Mouse (Mus musculus): ENCODE results near the gene Tnfrsf21. TPM values are rescaled to one million over a fixed set of nuclear protein-coding genes. Genes with fewer than 3 reads are reported as not detected.

Gene Tnfrsf21
- polyA plus RNA-seq, 1 experiment from 2014 or later, result 41.9 TPM

DNA sequence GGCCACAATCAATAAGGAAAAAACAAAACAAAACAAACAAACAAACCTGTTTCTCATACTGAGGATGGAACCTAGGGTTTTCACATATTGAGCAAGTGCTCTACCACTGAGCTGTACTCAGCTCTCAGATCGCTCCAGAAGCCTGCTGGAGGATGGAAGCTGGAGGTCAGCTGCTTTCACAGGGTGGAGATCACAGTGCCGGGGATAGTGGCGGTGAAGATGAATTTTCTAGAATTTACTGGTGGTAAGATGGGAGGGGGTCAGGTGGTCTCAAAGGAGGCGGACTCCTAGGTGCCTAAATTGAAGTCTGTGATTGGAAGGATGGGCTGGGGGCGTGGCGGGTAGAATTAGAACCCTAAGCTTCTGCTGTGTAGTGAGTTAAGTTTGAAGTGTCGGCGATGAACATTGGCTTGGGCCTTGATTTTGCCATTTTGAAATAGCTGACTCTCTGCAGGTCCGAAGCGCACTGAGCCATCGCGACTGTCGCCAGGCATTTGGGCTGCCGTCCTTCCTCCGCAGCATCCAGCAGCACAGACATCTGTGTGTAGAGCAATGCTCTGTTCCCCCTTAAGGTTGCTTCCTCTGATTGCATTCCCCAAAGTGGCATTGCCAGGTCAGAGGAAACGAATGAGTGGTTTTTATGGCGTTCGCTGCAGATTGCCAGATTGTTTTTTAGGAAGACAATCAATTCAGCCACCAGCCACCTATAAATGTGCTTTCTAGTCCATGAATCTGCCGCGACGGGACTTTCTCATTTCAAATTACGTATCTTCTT, 9.7 kb downstream of the Tnfrsf21 start:
- ATAC-seq, result no peak
- H3K36me3 ChIP-seq, result peaks cover 40% of the 10 kb centered on the region
- WGBS (ENCODE audit: insufficient replicate concordance), result 89% methylated on average over 22 of the region's 22 CpGs
- peak overlapping the region; percentile 67 for H3K9ac ChIP-seq
- peak overlapping the region; percentile 68 for H3K4me2 ChIP-seq
- H3K4me3 ChIP-seq, result peak overlapping the region; percentile 31
- peak overlapping the region; percentile 98 for H3K27ac ChIP-seq
- peaks cover 95% of the 10 kb centered on the region for H3K4me1 ChIP-seq
- no peaks in the 10 kb centered on the region for H3K27me3 ChIP-seq (replicated peaks)
- no peaks in the 10 kb centered on the region for H3K9me3 ChIP-seq (replicated peaks)

- Histone ChIP-seq H3K9me3 (replicated peaks) (no peaks in the 10 kb centered on the region), H3K27ac (peak overlapping the region; percentile 98), H3K27me3 (replicated peaks) (no peaks in the 10 kb centered on the region), H3K4me1 (peaks cover 96% of the 10 kb centered on the region), H3K4me3 (no peak overlapping the region; the same call in 1 of the 2 replicates), H3K4me2 (peak overlapping the region; percentile 68; the same call in 1 of the 2 replicates), H3K9ac (peak overlapping the region; percentile 67; the same call in 1 of the 2 replicates), H3K36me3 (peaks cover 38% of the 10 kb centered on the region)
- WGBS (ENCODE audit: insufficient replicate concordance), result 81% methylated on average over 4 of the region's 4 CpGs
- ATAC-seq, result no peak
Observed at GRCm38 (mm10) chr17:43026708-43027107, 10.4 kb downstream of the Tnfrsf21 start.

DNA sequence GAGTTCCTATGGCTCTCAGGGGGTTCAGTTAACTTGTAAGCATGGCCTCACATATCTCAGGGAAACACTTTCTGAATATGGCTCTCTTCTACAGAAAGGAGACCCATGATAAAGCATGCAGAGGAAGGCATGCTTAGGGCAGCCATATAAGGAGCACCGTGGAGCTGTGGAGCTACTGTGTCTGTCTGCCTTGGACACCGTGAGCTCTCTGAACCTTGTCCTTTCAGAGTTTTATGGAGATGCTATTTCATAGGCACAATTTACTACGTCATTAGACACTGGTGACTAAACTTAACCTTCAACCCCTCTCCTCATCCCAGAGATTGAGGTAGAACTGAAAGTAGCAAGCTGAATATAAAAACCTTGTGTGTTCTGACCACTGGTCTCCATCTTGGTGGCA, 13.2 kb downstream of the Tnfrsf21 start:
- WGBS (ENCODE audit: insufficient replicate concordance), result 57% methylated on average over 3 of the region's 3 CpGs
- no peak overlapping the region for H3K4me3 ChIP-seq
- no peaks in the 10 kb centered on the region for H3K27me3 ChIP-seq (replicated peaks)
- peak overlapping the region; percentile 17 for H3K4me2 ChIP-seq
- peaks cover 92% of the 10 kb centered on the region for H3K4me1 ChIP-seq
- peaks cover 19% of the 10 kb centered on the region for H3K36me3 ChIP-seq
- no peaks in the 10 kb centered on the region for H3K9me3 ChIP-seq (replicated peaks)
- H3K27ac ChIP-seq, result peak overlapping the region; percentile 74
- peak; percentile 17; the same call in 1 of the 2 replicates for ATAC-seq
- H3K9ac ChIP-seq, result peak overlapping the region; percentile 19

DNA sequence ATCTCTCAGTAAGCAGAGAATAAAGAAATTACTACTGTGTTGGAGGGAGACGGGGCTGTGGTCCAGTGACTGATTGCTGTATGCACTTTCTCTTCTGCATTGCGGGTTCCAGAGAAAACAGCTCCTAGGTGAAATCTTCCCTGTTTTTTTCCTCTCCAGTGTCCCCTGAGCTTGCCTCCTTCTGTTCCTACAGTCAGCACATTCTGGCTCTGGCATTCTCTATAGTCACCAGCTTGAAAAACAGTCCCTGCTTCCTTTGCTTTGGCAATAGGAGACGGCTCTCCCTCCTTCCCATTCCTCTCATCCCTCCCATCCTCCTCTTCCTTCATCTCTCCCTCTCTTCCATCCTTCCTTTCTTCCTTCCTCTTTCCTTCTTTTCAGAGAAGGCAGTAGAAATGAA, 13.9 kb downstream of the Tnfrsf21 start:
- Histone ChIP-seq H3K4me1 (peaks cover 94% of the 10 kb centered on the region), H3K4me2 (no peak overlapping the region), H3K27me3 (replicated peaks) (no peaks in the 10 kb centered on the region), H3K9ac (no peak overlapping the region), H3K27ac (peak overlapping the region; percentile 74), H3K9me3 (replicated peaks) (no peaks in the 10 kb centered on the region), H3K36me3 (peaks cover 19% of the 10 kb centered on the region), H3K4me3 (no peak overlapping the region)
- 76% methylated on average over 3 of the region's 3 CpGs for WGBS (ENCODE audit: insufficient replicate concordance)
- ATAC-seq, result no peak

- H3K27ac ChIP-seq, result peak overlapping the region; percentile 46
- peaks cover 91% of the 10 kb centered on the region for H3K4me1 ChIP-seq
- ATAC-seq, result no peak
- no peak overlapping the region for H3K4me2 ChIP-seq
- H3K27me3 ChIP-seq (replicated peaks), result no peaks in the 10 kb centered on the region
- no peak overlapping the region for H3K9ac ChIP-seq
- peaks cover 15% of the 10 kb centered on the region for H3K36me3 ChIP-seq
- H3K9me3 ChIP-seq (replicated peaks), result no peaks in the 10 kb centered on the region
- H3K4me3 ChIP-seq, result no peak overlapping the region
- 63% methylated on average over 8 of the region's 8 CpGs for WGBS (ENCODE audit: insufficient replicate concordance)
Observed at GRCm38 (mm10) chr17:43032489-43033036, 16.2 kb downstream of the Tnfrsf21 start.

DNA sequence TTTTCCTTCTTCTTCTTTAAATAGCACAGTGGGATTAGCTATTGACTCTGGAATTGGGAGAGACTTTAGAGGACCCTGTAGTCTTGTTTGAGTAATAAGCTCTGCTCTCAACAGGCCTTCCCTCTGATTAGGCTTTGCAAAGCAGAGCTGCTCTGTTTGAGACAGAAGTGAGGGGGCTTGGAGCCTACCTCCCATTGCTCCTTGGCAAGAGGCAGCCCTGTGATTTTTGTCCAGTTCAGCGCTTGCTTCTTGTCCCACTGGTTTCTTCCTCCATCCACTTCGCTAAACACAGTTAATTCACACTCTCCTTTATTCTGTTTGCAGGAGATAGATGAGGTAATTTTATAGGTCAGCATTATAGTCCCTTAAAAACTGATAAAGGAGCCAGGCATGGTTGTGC, 19.0 kb downstream of the Tnfrsf21 start:
- H3K36me3 ChIP-seq, result peaks cover 43% of the 10 kb centered on the region
- H3K9ac ChIP-seq, result 0 out of 2 replicates have a peak overlapping the region, but pooled peaks have one; percentile 48
- peak overlapping the region; percentile 82 for H3K27ac ChIP-seq
- no peak for ATAC-seq
- H3K4me1 ChIP-seq, result peaks cover 78% of the 10 kb centered on the region
- H3K4me2 ChIP-seq, result peak overlapping the region; percentile 53
- WGBS (ENCODE audit: insufficient replicate concordance), result 88% methylated on average over 2 of the region's 2 CpGs
- H3K4me3 ChIP-seq, result no peak overlapping the region
- H3K9me3 ChIP-seq (replicated peaks), result no peaks in the 10 kb centered on the region
- H3K27me3 ChIP-seq (replicated peaks), result no peaks in the 10 kb centered on the region

GRCm38 (mm10) chr17:43036058-43036757, 19.9 kb downstream of the Tnfrsf21 start:
- 47% methylated on average over 10 of the region's 10 CpGs for WGBS (ENCODE audit: insufficient replicate concordance)
- no peaks in the 10 kb centered on the region for H3K27me3 ChIP-seq (replicated peaks)
- peak; percentile 97 for ATAC-seq
- peak overlapping the region; percentile 82 for H3K27ac ChIP-seq
- peaks cover 51% of the 10 kb centered on the region for H3K36me3 ChIP-seq
- H3K4me2 ChIP-seq, result peak overlapping the region; percentile 53
- no peaks in the 10 kb centered on the region for H3K9me3 ChIP-seq (replicated peaks)
- peaks cover 79% of the 10 kb centered on the region for H3K4me1 ChIP-seq
- peak overlapping the region; percentile 48 for H3K9ac ChIP-seq
- peak overlapping the region; percentile 25 for H3K4me3 ChIP-seq

DNA sequence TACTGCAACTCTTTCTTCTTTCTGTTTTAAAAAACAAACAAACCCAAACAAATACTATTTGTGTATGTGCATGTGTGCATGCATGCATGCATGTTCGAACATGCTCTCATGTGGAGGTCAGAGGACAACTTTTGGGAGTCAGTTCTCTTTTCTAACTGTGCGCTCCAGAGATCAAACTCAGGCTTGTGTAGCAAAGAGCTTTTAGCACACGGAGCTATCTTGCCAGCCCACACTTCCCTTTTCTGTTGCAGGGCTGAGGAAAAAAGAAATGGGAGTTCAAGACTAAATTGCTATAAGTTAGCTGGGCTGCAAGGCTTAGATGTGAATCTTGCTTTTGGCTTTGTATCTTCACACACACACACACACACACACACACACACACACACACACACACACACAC, 24.2 kb downstream of the Tnfrsf21 start:
- 28% methylated on average over 3 of the region's 3 CpGs for WGBS (ENCODE audit: insufficient replicate concordance)
- H3K4me1 ChIP-seq, result peaks cover 57% of the 10 kb centered on the region

DNA sequence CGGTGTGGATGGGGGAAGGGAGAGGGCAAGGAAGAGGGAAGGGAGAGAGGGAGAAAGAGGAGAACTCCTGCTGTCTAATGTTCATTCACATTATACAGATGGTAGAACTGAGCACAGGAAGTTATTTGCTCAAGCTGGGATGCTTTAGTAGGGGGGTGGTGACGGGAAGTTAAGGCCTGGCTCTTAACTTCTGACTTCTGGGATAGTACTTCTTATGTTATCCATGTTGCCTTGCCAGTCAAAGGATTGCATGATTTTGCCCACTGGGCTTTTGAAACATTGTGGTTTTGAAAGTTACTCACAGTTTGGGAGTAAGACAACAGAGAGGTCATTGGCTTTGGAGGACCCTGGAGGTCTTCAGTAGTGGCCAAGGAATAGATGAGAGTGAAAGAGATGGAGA, 34.3 kb downstream of the Tnfrsf21 start:
- Histone ChIP-seq H3K4me1 (peaks cover 23% of the 10 kb centered on the region), H3K36me3 (peaks cover 91% of the 10 kb centered on the region), H3K27me3 (replicated peaks) (no peaks in the 10 kb centered on the region), H3K4me3 (no peak overlapping the region), H3K27ac (no peak overlapping the region), H3K4me2 (no peak overlapping the region), H3K9ac (no peak overlapping the region), H3K9me3 (replicated peaks) (no peaks in the 10 kb centered on the region)
- ATAC-seq, result no peak
- WGBS (ENCODE audit: insufficient replicate concordance), result 91% methylated on average over 2 of the region's 2 CpGs

More for the DNA sequence above, 24.2 kb downstream of the Tnfrsf21 start:
- Histone ChIP-seq H3K9me3 (replicated peaks) (no peaks in the 10 kb centered on the region), H3K36me3 (peaks cover 89% of the 10 kb centered on the region), H3K27ac (peak overlapping the region; percentile 27; the same call in 1 of the 2 replicates), H3K9ac (no peak overlapping the region), H3K4me3 (no peak overlapping the region), H3K4me2 (no peak overlapping the region), H3K27me3 (replicated peaks) (no peaks in the 10 kb centered on the region)
- ATAC-seq, result no peak

GRCm38 (mm10) chr17:43052791-43053190, 36.4 kb downstream of the Tnfrsf21 start:
- 78% methylated on average over 1 of the region's 1 CpGs for WGBS (ENCODE audit: insufficient replicate concordance)
- Histone ChIP-seq H3K4me1 (peaks cover 40% of the 10 kb centered on the region), H3K27me3 (replicated peaks) (no peaks in the 10 kb centered on the region), H3K27ac (no peak overlapping the region), H3K4me3 (no peak overlapping the region), H3K36me3 (peaks cover 86% of the 10 kb centered on the region), H3K9me3 (replicated peaks) (no peaks in the 10 kb centered on the region), H3K4me2 (no peak overlapping the region), H3K9ac (no peak overlapping the region)
- ATAC-seq, result no peak

DNA sequence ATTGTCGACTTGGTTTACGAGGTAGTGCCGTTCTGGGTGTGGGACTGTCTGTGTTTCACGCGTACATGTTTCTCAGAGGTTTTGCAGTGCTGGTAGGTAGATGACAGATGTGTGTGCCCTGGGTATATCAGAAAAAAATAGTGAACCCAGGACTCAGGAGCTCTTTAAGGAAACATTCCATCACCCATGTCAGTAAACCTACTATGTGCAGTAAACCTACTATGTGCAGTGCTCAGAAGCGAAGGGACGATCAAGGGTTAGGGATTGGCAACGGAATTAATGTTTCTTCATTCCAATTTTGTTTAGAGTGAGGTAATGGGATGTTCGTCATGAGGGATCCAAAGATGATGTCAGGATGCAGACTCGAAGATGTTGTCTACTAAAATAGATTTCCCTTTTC, 37.6 kb downstream of the Tnfrsf21 start:
- Histone ChIP-seq H3K4me2 (no peak overlapping the region), H3K27me3 (replicated peaks) (no peaks in the 10 kb centered on the region), H3K9ac (no peak overlapping the region), H3K36me3 (peaks cover 75% of the 10 kb centered on the region), H3K4me1 (peaks cover 52% of the 10 kb centered on the region), H3K9me3 (replicated peaks) (no peaks in the 10 kb centered on the region), H3K4me3 (no peak overlapping the region), H3K27ac (no peak overlapping the region)
- no peak for ATAC-seq
- 91% methylated on average over 10 of the region's 10 CpGs for WGBS (ENCODE audit: insufficient replicate concordance)

All from liver, embryonic 12.5 days (tissue).